Mouse (Mus musculus): ENCODE results near the gene Hkdc1.

DNA sequence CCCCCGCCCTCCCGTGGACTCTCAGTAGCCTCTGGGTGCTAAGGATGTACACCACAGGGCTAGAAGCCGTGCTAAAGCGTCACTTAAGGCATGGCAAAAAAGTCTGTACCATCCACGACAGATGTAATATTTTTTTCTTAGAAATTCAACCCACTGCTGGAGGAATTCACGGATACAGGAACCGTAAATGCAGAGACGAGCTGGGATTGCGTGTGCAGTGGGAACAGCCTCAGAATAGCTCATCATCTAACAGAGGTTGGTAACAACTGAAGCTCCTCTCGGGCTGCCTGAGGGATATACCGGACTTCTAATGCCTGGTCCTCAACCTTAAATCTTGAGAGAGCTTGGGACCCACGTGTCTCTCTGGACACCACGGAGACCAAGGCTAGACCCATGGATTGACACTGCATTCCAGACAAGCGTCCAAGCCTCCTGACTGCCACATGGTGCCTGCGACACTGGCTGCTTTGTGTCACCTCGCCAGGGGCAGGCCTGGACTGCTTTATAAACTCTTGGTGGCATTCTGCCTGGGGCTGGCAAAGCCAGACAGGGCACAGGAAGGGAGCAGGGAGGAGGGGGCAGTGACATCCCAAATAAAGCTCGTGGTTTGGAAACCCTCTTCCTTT is 66.1 kb downstream of the Hkdc1 start:
- no peak for TF ChIP-seq CTCF (IDR thresholded peaks at IDR 0.05)
- no peak for TF ChIP-seq POLR2A (IDR thresholded peaks at IDR 0.05; ENCODE audit: insufficient read depth, low read depth, low read length)

Measured in heart, adult 2 months (tissue).